Mouse (Mus musculus) MEL (cell line): ENCODE data around the gene Gm15155. TPM values are rescaled to one million over a fixed set of nuclear protein-coding genes. Genes with fewer than 3 reads are reported as not detected.

Source experiments
- DNase-seq: peaks from one replicate; pipeline ENCODE4 v3.0.0; 2011; ENCODE audit warnings: low read depth, low spot score
- H3K27ac ChIP-seq: 2 replicates; pipeline ENCODE4 v1.5.1; 2012; ENCODE audit warnings: low read depth, mild to moderate bottlenecking, control low read depth, low read length, moderate library complexity; ENCODE audit not compliant: control insufficient read depth
- H3K27me3 ChIP-seq, 2 experiments: fragments of 150-350 bp in 1 of 2; sonication (generic) in 1 of 2; 2 replicates each; pipeline ENCODE4 v1.6.1; 2012; ENCODE audit warnings: low read length in 2 of 2, mild to moderate bottlenecking in 2 of 2, improper control_type of control experiment in 1 of 2, moderate library complexity in 1 of 2; ENCODE audit not compliant: insufficient read depth in 2 of 2, control insufficient read depth in 1 of 2
- H3K36me3 ChIP-seq, 2 experiments: 2 replicates each; pipeline ENCODE4 v1.6.1; 2012 to 2014; ENCODE audit warnings: low read length in 2 of 2, improper control_type of control experiment in 1 of 2, inconsistent platforms in 1 of 2, mild to moderate bottlenecking in 1 of 2; ENCODE audit not compliant: insufficient read depth in 2 of 2, control insufficient read depth in 1 of 2
- H3K4me1 ChIP-seq, 2 experiments: fragments of 150-350 bp in 1 of 2; sonication (generic) in 1 of 2; 2 replicates each; pipeline ENCODE4 v1.6.1; 2012; ENCODE audit warnings: low read length in 2 of 2, improper control_type of control experiment in 1 of 2, mild to moderate bottlenecking in 1 of 2; ENCODE audit not compliant: insufficient read depth in 2 of 2, control insufficient read depth in 1 of 2
- H3K4me3 ChIP-seq, 2 experiments: fragments of 150-350 bp in 1 of 2; sonication (generic) in 1 of 2; 2 replicates each; pipeline ENCODE4 v1.5.1; 2012; ENCODE audit warnings: low read depth in 2 of 2, low read length in 2 of 2, mild to moderate bottlenecking in 2 of 2, moderate library complexity in 2 of 2, control low read depth in 1 of 2, improper control_type of control experiment in 1 of 2; ENCODE audit not compliant: control insufficient read depth in 1 of 2, insufficient read depth in 1 of 2
- H3K79me2 ChIP-seq: 2 replicates; pipeline ENCODE4 v1.6.1; 2012; ENCODE audit warnings: mild to moderate bottlenecking, low read length, moderate library complexity; ENCODE audit not compliant: control insufficient read depth, poor library complexity, insufficient read depth
- H3K9ac ChIP-seq: 2 replicates; pipeline ENCODE4 v1.6.1; 2012; ENCODE audit warnings: low read depth, mild to moderate bottlenecking, control low read depth, low read length, moderate library complexity; ENCODE audit not compliant: control insufficient read depth, poor library complexity, severe bottlenecking
- H3K9me3 ChIP-seq: fragments of 150-350 bp; sonication (generic); replicated peaks from 2 replicates; pipeline ENCODE4 v1.6.1; 2012; ENCODE audit warnings: mild to moderate bottlenecking, low read length, improper control_type of control experiment, moderate library complexity; ENCODE audit not compliant: insufficient read depth
- BHLHE40 ChIP-seq: IDR thresholded peaks from 2 replicates; pipeline ENCODE4 v1.6.1; 2012; ENCODE audit warnings: low read depth, mild to moderate bottlenecking, inconsistent platforms, low read length, improper control_type of control experiment, borderline replicate concordance
- CHD1 ChIP-seq: IDR thresholded peaks from 2 replicates; pipeline ENCODE4 v1.6.1; 2012; ENCODE audit warnings: low read depth, mild to moderate bottlenecking, inconsistent platforms, low read length, improper control_type of control experiment
- CTCF ChIP-seq, 3 experiments: IDR thresholded peaks in 2 of 3; conservative IDR thresholded peaks in 1 of 3; 2 replicates each; pipeline ENCODE4 v1.5.1; 2011 to 2012; ENCODE audit warnings: low read length in 3 of 3, low read depth in 2 of 3, mild to moderate bottlenecking in 2 of 3, improper control_type of control experiment in 1 of 3, inconsistent platforms in 1 of 3, mixed read lengths in 1 of 3, moderate library complexity in 1 of 3; ENCODE audit not compliant: control insufficient read depth in 1 of 3, insufficient read depth in 1 of 3, poor library complexity in 1 of 3, severe bottlenecking in 1 of 3
- E2F4 ChIP-seq: IDR thresholded peaks from 2 replicates; pipeline ENCODE4 v1.6.1; 2011; ENCODE audit warnings: low read depth, low read length, improper control_type of control experiment, borderline replicate concordance
- ELF1 ChIP-seq: IDR thresholded peaks from 2 replicates; pipeline ENCODE4 v1.6.1; 2014; ENCODE audit warnings: low read depth, mild to moderate bottlenecking, inconsistent platforms, low read length, improper control_type of control experiment, moderate library complexity
- GATA1 ChIP-seq: IDR thresholded peaks from 2 replicates; pipeline ENCODE4 v1.6.1; 2011; ENCODE audit warnings: low read depth, low read length, improper control_type of control experiment
- JUND ChIP-seq: IDR thresholded peaks from 2 replicates; pipeline ENCODE4 v1.6.1; 2011; ENCODE audit warnings: low read depth, mild to moderate bottlenecking, improper control_type of control experiment, low read length
- KAT2A ChIP-seq: conservative IDR thresholded peaks from 2 replicates; pipeline ENCODE4 v1.6.1; 2012; ENCODE audit warnings: low read depth, low read length, improper control_type of control experiment, inconsistent platforms
- MEF2A ChIP-seq: IDR thresholded peaks from 2 replicates; pipeline ENCODE4 v1.6.1; 2014; ENCODE audit warnings: low read depth, mild to moderate bottlenecking, inconsistent platforms, low read length, improper control_type of control experiment; ENCODE audit not compliant: poor library complexity, insufficient replicate concordance, severe bottlenecking; ENCODE audit errors: extremely low read depth
- MYB ChIP-seq: IDR thresholded peaks from 2 replicates; pipeline ENCODE4 v1.6.1; 2011; ENCODE audit warnings: mild to moderate bottlenecking, low read depth, low read length, improper control_type of control experiment
- NELFE ChIP-seq: IDR thresholded peaks from 2 replicates; pipeline ENCODE4 v1.6.1; 2011; ENCODE audit warnings: low read depth, low read length, improper control_type of control experiment
- NRF1 ChIP-seq: IDR thresholded peaks from 2 replicates; pipeline ENCODE4 v1.6.1; 2014; ENCODE audit warnings: low read depth, mild to moderate bottlenecking, inconsistent platforms, low read length, improper control_type of control experiment, moderate library complexity; ENCODE audit not compliant: poor library complexity, insufficient read depth, severe bottlenecking
- RAD21 ChIP-seq: IDR thresholded peaks from 2 replicates; pipeline ENCODE4 v1.6.1; 2011; ENCODE audit warnings: mild to moderate bottlenecking, low read depth, low read length, improper control_type of control experiment
- RCOR1 ChIP-seq: IDR thresholded peaks from 2 replicates; pipeline ENCODE4 v1.6.1; 2012; ENCODE audit warnings: low read depth, mild to moderate bottlenecking, inconsistent platforms, low read length, improper control_type of control experiment
- SMC3 ChIP-seq: IDR thresholded peaks from 2 replicates; pipeline ENCODE4 v1.6.1; 2011; ENCODE audit warnings: low read depth, low read length, improper control_type of control experiment
- TAL1 ChIP-seq: IDR thresholded peaks from 2 replicates; pipeline ENCODE4 v1.6.1; 2012; ENCODE audit warnings: mild to moderate bottlenecking, inconsistent platforms, low read length, moderate library complexity, mixed read lengths
- TBP ChIP-seq: IDR thresholded peaks from 2 replicates; pipeline ENCODE4 v1.8.0; 2011; ENCODE audit warnings: low read depth, low read length, improper control_type of control experiment
- TCF12 ChIP-seq: IDR thresholded peaks from 2 replicates; pipeline ENCODE4 v1.6.1; 2014; ENCODE audit warnings: low read depth, mild to moderate bottlenecking, inconsistent platforms, low read length, improper control_type of control experiment, moderate library complexity
- UBTF ChIP-seq: IDR thresholded peaks from 2 replicates; pipeline ENCODE4 v1.6.1; 2012; ENCODE audit warnings: low read depth, mild to moderate bottlenecking, inconsistent platforms, low read length, improper control_type of control experiment, moderate library complexity, borderline replicate concordance; ENCODE audit not compliant: insufficient read depth
- USF2 ChIP-seq, 2 experiments: IDR thresholded peaks; 2 replicates each; pipeline ENCODE4 v1.6.1; 2011 to 2012; ENCODE audit warnings: improper control_type of control experiment in 2 of 2, low read length in 2 of 2, borderline replicate concordance in 1 of 2, inconsistent platforms in 1 of 2, low read depth in 1 of 2, mild to moderate bottlenecking in 1 of 2; ENCODE audit not compliant: insufficient read depth in 1 of 2
- ZC3H11A ChIP-seq: IDR thresholded peaks from 2 replicates; pipeline ENCODE4 v1.6.1; 2012; ENCODE audit warnings: low read depth, mild to moderate bottlenecking, inconsistent platforms, low read length, improper control_type of control experiment
- ZNF384 ChIP-seq: IDR thresholded peaks from 2 replicates; pipeline ENCODE4 v1.6.1; 2012; ENCODE audit warnings: low read depth, mild to moderate bottlenecking, inconsistent platforms, low read length, improper control_type of control experiment
- polyA plus RNA-seq, 2 experiments: library from polyadenylated mRNA; stranded (reverse) in 1 of 2; unstranded in 1 of 2; fragments of >175 nt in 1 of 2; fragments of >200 nt in 1 of 2; gene quantifications; 2 replicates each; pipeline versions ENCODE4 v1.2.1 to v1.2.4; 2012; ENCODE audit warnings: low replicate concordance in 2 of 2, low read depth in 1 of 2; ENCODE audit not compliant: insufficient read length in 2 of 2, insufficient read depth in 1 of 2, missing spikeins in 1 of 2
- total RNA-seq: library from RNA; depleted of rRNA; stranded (reverse); fragments of 300-350 nt; gene quantifications from 2 replicates; pipeline ENCODE4 v1.2.3, GENCODE M21; 2012

The Gm15155 gene
- total and polyA plus RNA-seq, 3 experiments = not detected

DNA sequence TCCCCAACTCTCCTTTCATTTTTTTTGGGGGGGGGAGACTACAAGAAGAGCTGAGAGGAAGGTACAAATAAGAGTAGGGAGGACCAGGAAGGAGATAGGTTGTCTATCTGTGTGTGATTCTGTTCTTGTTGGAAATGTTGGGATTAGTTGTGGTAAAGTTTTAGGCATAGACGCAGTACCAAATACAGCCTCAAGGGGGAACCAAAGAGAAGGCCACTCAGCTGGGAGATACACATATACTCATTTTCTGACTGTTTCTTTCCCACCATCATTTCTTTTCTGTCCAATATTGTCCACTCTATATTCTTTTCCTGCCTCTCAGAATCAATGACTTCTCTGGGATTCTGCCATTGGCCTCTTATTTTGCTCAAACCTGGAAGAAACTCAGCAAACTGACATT, 19.4 kb downstream of the Gm15155 start:
- DNase-seq = peak; percentile 22
- H3K27me3 ChIP-seq = no peaks in the 10 kb centered on the region
- H3K4me3 ChIP-seq = no peak overlapping the region
- H3K36me3 ChIP-seq = no peaks in the 10 kb centered on the region
- no peaks in the 10 kb centered on the region for H3K4me1 ChIP-seq
- H3K79me2 ChIP-seq = no peaks in the 10 kb centered on the region
- no peak for TF ChIP-seq BHLHE40
- TF ChIP-seq NELFE = no peak
- no peak for TF ChIP-seq CHD1
- TF ChIP-seq ELF1 = no peak
- TF ChIP-seq SMC3 = peak; percentile 67
- TF ChIP-seq RAD21 = peak; percentile 65
- TF ChIP-seq TCF12 = no peak
- no peak for TF ChIP-seq MYB
- no peak for TF ChIP-seq JUND
- TF ChIP-seq RCOR1 = no peak
- TF ChIP-seq ZC3H11A = peak; percentile 27
- peak in 2 of 3 experiments; percentile 61 to 82; a peak in 4 of 6 replicates for TF ChIP-seq CTCF (IDR thresholded peaks at IDR 0.05 in 2 of 3, conservative IDR thresholded peaks at IDR 0.05 in 1 of 3; ENCODE audit: control insufficient read depth in 1 of 3, insufficient read depth in 1 of 3, low read depth in 2 of 3, low read length in 3 of 3, poor library complexity in 1 of 3, severe bottlenecking in 1 of 3)
- no peak overlapping the region for H3K9ac ChIP-seq
- H3K9me3 ChIP-seq = no peaks in the 10 kb centered on the region; the same call in 1 of the 2 replicates
- no peak overlapping the region for H3K27ac ChIP-seq

DNA sequence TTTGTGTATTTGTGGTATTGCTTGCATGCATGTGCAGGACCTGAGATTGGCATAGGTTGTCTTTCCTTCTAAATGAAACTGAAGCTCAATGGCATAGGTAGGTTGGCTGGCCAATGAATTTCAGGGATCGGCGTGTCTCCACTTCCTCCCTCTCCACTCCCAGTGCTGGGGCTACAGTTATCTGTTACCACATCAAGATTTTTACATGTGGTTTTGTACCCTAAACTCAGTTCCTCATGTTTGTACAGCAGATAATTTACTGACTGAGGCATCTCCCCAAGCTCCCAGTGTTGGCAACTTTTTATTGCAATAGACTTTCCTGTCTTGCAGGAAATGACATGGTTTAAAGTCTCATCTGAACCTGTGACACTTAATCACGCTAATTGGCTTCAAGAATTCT, 21.4 kb downstream of the Gm15155 start:
- Histone ChIP-seq H3K9me3 (no peaks in the 10 kb centered on the region; the same call in 1 of the 2 replicates), H3K79me2 (no peaks in the 10 kb centered on the region)
- TF ChIP-seq RAD21 (no peak), TAL1 (no peak), TBP (no peak), ZNF384 (no peak), UBTF (no peak), E2F4 (no peak), USF2 (IDR thresholded peaks at IDR 0.05; ENCODE audit: borderline replicate concordance in 1 of 2, insufficient read depth in 1 of 2, low read depth in 1 of 2, low read length in 2 of 2) (no peak), ZC3H11A (no peak), JUND (no peak), GATA1 (no peak), NRF1 (no peak), BHLHE40 (no peak), CTCF (IDR thresholded peaks at IDR 0.05 in 2 of 3, conservative IDR thresholded peaks at IDR 0.05 in 1 of 3; ENCODE audit: control insufficient read depth in 1 of 3, insufficient read depth in 1 of 3, low read depth in 2 of 3, low read length in 3 of 3, poor library complexity in 1 of 3, severe bottlenecking in 1 of 3) (no peak), MEF2A (no peak), KAT2A (no peak)
- TF ChIP-seq, all 39 proteins: peak for 0
- DNase-seq = no peak
- Histone ChIP-seq H3K36me3 (no peaks in the 10 kb centered on the region), H3K4me1 (no peaks in the 10 kb centered on the region), H3K27ac (no peak overlapping the region), H3K9ac (no peak overlapping the region), H3K4me3 (no peak overlapping the region), H3K27me3 (no peaks in the 10 kb centered on the region)
